Mouse (Mus musculus) retina, adult 2 months (tissue): ENCODE results near the gene Shq1.

Source experiments
- DNase-seq: peaks from one replicate; pipeline ENCODE4 v3.0.0-alpha.2; 2012; ENCODE audit warnings: low read depth, low spot score

The Shq1 gene

DNA sequence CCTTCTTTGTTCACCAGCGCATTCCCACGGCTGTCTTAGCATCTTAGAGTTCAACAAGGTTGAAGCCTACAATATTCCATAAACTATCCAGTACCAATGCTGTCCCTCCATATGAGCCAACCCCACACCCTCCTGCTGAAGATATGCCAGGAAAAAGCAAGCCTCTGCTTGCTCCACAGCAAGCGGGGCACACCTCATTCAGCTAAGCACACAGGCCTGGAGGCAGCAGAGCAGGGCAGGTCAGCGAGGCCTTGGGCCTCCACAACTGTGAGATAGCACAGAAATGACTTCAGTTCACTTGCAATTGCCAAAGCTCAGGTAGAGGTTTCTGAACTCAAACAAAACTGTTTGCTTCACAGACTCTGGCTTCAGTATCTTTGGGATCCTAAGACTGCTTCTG lies 64.2 kb downstream of the Shq1 start:
- DNase-seq: no peak

DNA sequence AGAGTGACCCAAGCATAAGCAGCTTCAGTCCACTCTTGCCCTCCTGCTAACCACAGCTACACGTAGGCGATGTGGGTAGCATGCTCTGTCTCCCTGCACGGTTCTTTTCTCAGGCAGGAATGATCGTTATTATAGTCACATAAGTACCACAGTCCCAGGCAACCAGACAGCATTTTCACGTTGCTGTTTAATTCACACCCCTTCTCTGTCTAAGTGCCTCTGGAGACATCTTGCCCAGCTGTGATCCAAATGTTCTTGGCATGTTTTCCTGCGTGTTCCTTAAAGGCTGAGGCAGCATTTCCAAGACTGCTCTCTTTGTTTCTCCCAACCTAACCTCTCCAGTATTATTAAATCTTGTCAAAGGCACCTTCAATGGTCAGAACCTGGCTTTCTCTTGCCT lies 67.3 kb downstream of the Shq1 start:
- no peak for DNase-seq

DNA sequence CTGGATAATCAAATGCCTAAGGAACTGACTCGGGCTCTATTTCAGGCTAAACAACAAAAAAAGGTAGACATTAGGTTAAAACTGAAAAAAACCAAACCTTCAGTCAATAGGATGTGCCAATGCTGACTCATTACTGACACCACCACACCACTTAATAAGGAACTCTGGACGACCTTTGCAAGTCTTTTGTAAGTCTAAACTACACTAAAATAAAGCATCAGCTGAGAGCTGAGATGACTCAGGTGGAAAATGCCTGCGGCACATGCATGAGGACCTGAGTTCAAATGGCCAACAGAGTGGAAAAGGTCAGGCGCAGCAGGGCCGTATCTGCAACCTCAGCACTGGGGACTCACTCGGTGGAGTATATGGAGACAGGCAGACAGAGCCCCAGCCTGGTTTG lies 69.3 kb downstream of the Shq1 start:
- no peak for DNase-seq

DNA sequence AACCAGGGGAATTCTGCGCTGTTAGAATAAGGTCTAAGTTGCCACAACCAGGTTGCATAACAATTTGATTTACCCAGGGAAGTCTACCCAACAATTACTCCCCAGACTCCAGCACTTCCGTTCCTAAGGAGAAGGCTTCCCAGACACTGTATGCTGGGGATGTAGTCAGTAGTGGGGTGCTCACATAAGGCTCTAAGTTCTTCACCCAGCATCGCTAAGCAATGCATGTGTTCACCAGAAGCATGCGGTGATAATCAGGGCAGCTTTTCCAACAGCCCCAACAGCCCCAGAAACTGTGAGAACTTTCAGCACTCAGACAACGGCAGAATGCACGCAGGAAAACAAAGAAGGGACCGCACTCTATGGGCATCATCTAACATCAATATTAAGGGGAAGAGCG lies 77.1 kb downstream of the Shq1 start:
- DNase-seq: no peak

- DNase-seq: no peak
Measured at GRCm38 (mm10) chr6:100592991-100593390, 78.0 kb downstream of the Shq1 start.

DNA sequence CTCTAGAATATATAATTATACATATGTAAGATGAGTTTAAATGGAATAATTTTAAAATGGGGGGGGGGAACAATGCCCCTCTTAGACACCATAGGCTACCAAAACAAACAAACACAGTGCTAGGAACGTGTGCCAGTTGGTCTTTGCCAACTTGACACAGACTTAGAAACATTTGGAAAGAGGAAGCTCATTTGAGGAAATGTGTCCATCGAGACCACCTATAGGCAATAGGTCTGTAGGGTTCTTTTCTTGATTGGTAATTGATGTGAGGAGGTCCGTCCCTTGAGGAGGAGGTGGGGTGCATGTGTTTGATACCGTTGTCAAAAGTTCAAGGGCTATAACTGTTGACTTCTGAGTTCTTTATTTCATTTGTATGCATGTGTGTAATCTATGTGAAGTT lies 80.4 kb downstream of the Shq1 start:
- no peak for DNase-seq

DNA sequence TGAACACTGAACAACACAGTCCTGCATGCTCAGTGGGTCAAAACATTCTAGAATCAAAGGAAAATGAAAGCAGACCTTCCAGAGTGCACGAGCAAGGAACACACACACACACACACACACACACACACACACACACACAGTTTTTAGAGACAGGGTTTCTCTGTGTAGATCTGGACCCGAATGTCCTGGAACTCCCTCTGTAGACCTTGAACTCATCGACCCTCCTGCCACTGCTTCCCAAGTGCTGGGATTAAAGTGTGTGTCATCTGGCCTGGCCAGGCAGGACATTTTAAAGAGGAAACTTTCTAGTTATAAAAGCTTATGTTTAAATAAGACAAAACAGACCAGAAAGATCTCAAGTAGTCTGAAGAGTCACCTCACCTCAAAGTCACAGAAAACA lies 82.1 kb downstream of the Shq1 start:
- DNase-seq: no peak

- no peak for DNase-seq
Measured at GRCm38 (mm10) chr6:100586758-100587157, 84.2 kb downstream of the Shq1 start.

DNA sequence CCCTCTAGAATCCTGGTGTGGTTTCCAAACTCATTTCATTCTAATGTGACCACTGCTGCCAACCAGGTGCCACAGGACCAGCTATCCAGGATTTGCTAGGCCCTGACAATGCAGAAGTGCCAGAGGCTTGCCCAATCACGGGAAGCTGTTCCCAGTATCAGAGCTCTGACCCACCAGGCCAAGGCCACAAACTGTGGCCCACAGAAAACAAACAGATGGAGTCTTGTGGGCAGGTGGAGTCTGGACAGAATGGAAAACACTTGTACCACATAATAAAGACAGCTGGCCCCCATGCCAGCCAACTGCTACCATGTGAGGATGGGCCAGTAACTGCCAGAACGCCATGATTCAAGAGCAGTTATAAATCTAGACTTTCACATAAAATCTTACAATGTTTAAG lies 89.0 kb downstream of the Shq1 start:
- DNase-seq: no peak

DNA sequence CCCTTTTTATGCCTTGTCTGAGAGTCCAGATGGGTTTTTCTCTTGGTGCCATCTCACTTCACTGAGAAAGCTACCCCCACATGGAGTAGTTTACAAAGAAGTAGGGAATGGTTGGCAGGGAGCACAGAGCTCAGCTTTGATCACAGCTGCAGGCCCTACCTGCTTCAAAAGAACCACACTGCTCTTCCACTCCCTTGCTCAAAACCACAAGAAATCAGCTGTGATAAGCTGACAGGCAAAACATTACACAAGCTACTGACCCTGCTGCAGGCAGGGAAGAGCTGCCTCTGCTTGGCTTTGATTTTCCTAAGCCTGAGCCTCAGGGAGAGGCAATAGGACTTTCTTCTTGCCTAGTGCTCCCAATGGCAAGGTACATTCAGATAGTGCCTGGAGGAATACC lies 89.9 kb downstream of the Shq1 start:
- no peak for DNase-seq

DNA sequence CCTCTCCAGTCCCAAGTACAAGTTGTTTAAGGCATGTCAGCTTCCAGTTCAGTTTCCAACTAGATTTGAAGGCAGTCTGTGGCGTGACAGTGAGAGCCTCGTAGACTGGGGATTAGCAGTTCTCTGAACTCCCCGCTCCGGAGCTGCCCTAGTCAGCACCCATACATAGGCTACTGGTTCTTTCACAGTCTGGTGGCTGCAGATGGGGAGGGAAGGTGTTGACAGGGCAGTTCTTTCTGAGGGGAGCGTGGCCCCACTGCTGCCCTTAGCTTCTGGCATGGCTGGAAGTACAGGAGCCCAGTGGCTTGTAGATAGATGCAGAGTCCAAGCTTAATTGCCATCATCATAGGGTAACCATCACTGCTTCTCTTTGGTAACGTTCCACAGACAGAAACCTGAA lies 93.4 kb downstream of the Shq1 start:
- DNase-seq: no peak

DNA sequence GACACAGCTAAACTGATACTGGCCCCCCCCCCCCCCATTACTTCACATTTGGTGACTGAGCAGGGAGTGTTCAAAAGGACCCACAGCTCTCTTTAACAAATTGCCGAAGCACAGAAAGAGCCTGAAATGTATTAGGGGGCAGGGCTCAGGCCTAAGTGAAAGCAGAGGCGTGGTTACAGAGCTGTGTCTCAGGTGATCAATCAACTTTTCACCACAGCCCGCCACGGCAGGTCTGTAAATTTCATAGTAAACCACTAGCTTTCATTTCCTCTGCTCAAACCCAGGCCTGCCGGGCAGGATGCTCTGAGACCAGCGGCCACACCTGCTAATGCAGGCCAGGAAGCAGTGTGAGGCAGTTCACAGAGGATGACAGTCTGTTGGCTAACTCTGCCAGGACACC lies 94.8 kb downstream of the Shq1 start:
- DNase-seq: no peak

DNA sequence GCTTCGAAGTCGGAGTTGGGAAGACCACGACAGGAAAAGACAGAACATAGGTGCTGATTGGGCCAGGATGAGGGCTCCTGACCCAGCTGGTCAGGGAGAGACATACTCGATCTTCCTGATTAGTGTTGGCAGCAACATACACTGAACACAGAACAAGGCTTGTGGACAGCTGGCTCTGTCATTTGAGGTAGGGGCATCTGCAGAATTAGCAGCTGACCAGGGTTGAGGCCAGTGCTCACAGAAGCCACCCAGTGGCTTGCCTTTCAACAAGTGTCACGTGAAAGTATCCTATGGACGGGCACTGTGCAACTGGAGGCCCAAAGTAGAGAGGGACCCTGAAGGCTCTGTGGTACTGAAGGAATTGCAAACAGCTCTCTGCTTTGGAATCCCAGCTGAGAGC lies 104.2 kb downstream of the Shq1 start:
- no peak for DNase-seq

GRCm38 (mm10) chr6:100564516-100564915 lies 106.4 kb downstream of the Shq1 start:
- no peak for DNase-seq

- DNase-seq: peak; percentile 54
Measured at GRCm38 (mm10) chr6:100563552-100564341, 107.2 kb downstream of the Shq1 start.

DNA sequence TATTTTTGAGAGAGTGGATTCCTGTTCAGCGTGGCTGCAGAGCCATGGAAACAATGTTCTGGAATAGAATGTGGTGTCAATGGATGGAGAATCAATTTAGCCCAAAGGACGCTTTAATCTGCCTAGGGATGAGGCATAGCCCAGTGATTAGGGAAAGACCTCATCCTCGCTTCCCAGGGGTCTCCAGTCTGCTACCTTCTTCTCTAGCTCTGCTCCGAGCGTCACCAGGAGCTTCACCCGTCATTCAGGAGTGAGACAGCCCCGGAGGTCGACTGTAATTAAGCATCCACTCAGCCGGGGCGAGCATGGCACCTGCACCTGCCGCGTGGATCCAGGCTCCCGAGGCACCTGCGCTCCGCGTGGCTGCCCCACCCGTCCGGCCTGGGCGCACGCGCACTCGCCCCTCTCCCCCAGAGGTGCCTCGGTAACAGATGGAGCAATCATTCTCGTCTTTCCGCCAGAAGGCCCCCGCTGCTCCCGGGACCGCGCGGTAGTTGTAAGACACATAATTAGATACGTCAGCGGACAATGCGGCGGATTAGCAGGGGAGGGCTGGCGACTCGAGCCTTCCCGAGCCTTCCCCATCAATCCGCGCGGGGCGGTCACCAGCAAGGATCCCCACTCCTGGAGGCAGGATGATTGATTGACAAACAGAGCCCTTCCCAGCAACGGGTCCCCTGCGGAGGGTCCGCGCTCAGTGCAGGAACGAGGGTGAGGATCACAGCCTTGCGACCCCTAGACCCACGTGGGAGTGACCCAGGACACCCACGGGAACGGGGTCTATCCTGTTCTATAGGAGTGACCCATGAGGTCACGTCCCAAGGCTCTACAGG lies 108.0 kb downstream of the Shq1 start:
- no peak for DNase-seq

DNA sequence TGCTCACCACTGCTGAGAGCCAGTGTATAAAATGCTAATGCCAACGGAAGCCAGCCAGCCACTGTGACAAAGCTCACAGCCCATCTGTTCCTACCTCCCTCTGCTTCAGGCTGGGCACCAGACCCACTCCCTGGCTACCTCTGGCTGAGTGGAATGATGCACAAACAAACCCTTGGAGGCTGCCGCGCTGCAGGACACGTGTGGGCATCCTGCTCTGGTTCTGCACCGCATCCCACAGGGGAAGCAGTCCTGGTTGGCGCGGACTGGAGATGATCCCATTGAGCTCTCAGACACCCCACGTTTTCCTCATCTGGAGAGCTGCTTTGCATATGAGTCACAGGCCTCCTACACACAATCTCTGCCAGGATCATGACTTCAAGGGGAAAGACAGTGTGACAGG lies 112.9 kb downstream of the Shq1 start:
- DNase-seq: no peak

DNA sequence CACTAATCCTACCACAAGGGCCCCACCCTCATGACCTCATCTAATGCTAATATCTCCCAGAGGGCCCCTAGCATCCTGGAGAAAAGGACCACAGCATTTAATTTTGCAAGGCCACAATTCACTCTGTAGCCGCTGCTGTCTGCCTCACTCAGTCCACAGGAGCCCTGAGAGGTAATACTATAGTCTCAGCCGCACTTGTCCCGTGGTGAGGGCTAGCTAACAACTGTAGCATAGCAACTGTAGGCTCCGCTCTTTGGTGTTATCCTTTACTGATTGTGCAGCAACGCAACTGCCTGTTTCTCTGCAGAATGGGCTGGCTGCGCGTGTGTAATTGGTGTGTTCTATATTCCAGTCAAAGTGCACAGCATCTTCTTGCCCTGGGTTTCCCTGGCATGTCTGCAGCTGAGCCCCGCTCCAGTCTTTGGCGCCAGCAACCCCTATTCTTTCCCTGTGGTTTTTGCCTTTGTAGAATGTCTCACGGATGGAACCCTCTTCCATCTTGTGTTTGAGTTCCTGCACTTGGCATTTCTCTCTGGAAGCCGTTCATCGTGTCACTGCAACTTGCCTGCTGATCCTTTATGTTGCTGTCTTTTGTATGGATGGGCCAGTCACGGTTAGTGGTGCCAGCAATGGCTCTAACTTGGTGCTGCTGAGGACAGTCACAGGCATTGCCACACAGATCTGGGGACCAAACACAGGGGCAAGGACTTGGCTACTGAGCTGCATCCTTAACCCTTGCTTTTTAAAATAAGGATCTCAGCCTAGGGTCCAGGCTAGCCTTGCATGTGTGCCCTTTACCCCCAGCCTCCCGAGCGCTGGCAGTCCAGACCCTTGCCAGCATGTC lies 128.6 kb downstream of the Shq1 start:
- no peak for DNase-seq

- DNase-seq: no peak
Measured at GRCm38 (mm10) chr6:100539698-100540097, 131.3 kb downstream of the Shq1 start.

DNA sequence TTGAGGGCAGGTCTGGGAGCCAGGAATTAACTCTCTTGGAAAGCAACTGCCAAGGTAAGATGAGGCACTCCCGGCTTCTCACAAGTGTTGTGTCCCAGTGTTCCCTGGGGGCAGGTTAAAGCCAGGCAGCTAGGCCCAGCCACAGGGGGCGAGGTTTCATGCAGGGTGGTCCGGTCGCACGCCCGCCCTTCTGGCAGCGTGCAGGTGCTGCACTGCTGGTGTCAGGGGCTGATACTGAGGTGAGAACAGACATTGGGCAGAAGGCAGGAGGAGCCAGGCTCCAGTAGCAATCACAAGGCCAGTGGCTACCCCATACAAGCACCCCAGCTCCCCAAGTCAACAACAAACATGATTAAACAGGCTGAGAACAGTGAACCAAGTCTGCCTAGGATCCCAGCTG lies 132.4 kb downstream of the Shq1 start:
- DNase-seq: no peak

- no peak for DNase-seq
Measured at GRCm38 (mm10) chr6:100537987-100538386, 133.0 kb downstream of the Shq1 start.

DNA sequence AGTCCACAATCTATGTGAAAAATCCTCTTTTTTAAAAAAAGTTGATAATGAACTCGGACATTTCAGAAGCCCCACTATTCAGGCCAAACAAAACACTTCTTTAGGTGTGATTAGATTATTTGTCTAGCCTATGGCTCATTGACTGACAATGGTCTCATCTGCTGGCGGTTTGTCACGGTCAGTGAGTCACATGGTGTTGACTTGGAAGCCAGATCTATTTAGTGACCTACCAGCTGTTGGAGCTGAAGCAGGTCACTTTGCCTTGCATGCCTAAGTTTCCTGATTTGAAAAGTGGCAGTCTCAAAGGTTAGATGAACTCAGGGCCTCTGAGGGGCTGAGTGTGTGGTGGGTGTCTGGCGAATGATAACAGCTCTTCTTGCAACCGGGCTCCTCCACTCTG lies 133.9 kb downstream of the Shq1 start:
- no peak for DNase-seq
